Mouse (Mus musculus) adrenal gland, postnatal 14 days (tissue): ENCODE data around the gene 1110008L16Rik. TPM values are rescaled to one million over a fixed set of nuclear protein-coding genes. Genes with fewer than 3 reads are reported as not detected.
"Not testable (repeated sequence)": the region's sequence is repeated elsewhere in the genome, so short reads cannot be mapped to it uniquely, and the experiment has no call there.

Experiments
- DNase-seq: peaks from one replicate; pipeline ENCODE4 v3.0.0; 2021; ENCODE audit warnings: mixed read lengths
- long read RNA-seq, 2 experiments: library from polyadenylated mRNA; stranded (forward); transcript quantifications; one replicate each; pipeline ENCODE4 v2.0.0; 2021
- total RNA-seq: library from RNA; stranded (reverse); gene quantifications from 2 replicates; pipeline ENCODE4 v1.2.3, GENCODE M21; 2021

Gene 1110008L16Rik
- 17.0 and 17.6 TPM in 2 replicates for total RNA-seq
- long read RNA-seq, experiment 1, transcript 1110008L16Rik-201 (7 exons, 3,122 nt): major isoform, 23 of 24 reads
- long read RNA-seq, experiment 1, partial matches to known transcripts: 0 of 24 reads
- long read RNA-seq, experiment 1, other reads (novel, unspliced or antisense): 1 of 24 reads
- long read RNA-seq, experiment 2, transcript 1110008L16Rik-201 (7 exons, 3,122 nt): major isoform, 8 of 12 reads
- long read RNA-seq, experiment 2, partial matches to known transcripts: 2 of 12 reads
- long read RNA-seq, experiment 2, other reads (novel, unspliced or antisense): 2 of 12 reads

- DNase-seq: no peak
These were observed at the start of gene 1110008L16Rik for GRCm38 (mm10) chr12:55299336-55299735. 1110008L16Rik (plus strand) TSS chr12:55299577.

GRCm38 (mm10) chr12:55261950-55262349 is 37.4 kb upstream of the 1110008L16Rik start:
- DNase-seq: not testable (repeated sequence)

GRCm38 (mm10) chr12:55263385-55263784 is 36.0 kb upstream of the 1110008L16Rik start:
- DNase-seq: not testable (repeated sequence)

- DNase-seq: no peak
These were observed 27.1 kb upstream of the 1110008L16Rik start for GRCm38 (mm10) chr12:55272243-55272642.

- DNase-seq: not testable (repeated sequence)
These were observed 21.8 kb upstream of the 1110008L16Rik start for GRCm38 (mm10) chr12:55277583-55277982.

GRCm38 (mm10) chr12:55298112-55298511 is 1.3 kb upstream of the 1110008L16Rik start:
- DNase-seq: no peak

- no peak for DNase-seq
These were observed 1.5 kb downstream of the 1110008L16Rik start for GRCm38 (mm10) chr12:55300820-55301351.

- no peak for DNase-seq
These were observed 2.3 kb downstream of the 1110008L16Rik start for GRCm38 (mm10) chr12:55301472-55302300.

GRCm38 (mm10) chr12:55302485-55303441 is 3.4 kb downstream of the 1110008L16Rik start, which contains the start of gene Ppp2r3c:
Ppp2r3c (minus strand) TSS chr12:55302998.
- DNase-seq: peak; percentile 93

- DNase-seq: no peak
These were observed 7.0 kb downstream of the 1110008L16Rik start for GRCm38 (mm10) chr12:55306371-55306770.

GRCm38 (mm10) chr12:55307566-55307965 is 8.2 kb downstream of the 1110008L16Rik start:
- no peak for DNase-seq

GRCm38 (mm10) chr12:55308731-55309130 is 9.4 kb downstream of the 1110008L16Rik start:
- no peak for DNase-seq

GRCm38 (mm10) chr12:55309501-55309900 is 10.1 kb downstream of the 1110008L16Rik start:
- no peak for DNase-seq

- no peak for DNase-seq
These were observed 12.5 kb downstream of the 1110008L16Rik start for GRCm38 (mm10) chr12:55311841-55312240.

- no peak for DNase-seq
These were observed 14.5 kb downstream of the 1110008L16Rik start for GRCm38 (mm10) chr12:55313901-55314300.

- peak; percentile 88 for DNase-seq
These were observed 15.8 kb downstream of the 1110008L16Rik start for GRCm38 (mm10) chr12:55315192-55315591.

GRCm38 (mm10) chr12:55321642-55322291 is 22.4 kb downstream of the 1110008L16Rik start:
- DNase-seq: peak; percentile 26

GRCm38 (mm10) chr12:55325702-55326101 is 26.3 kb downstream of the 1110008L16Rik start:
- DNase-seq: no peak

- no peak for DNase-seq
These were observed 29.4 kb downstream of the 1110008L16Rik start for GRCm38 (mm10) chr12:55328784-55329183.

GRCm38 (mm10) chr12:55329351-55329750 is 30.0 kb downstream of the 1110008L16Rik start:
- no peak for DNase-seq

- no peak for DNase-seq
These were observed 34.3 kb downstream of the 1110008L16Rik start for GRCm38 (mm10) chr12:55333662-55334061.
